Mouse (Mus musculus) embryonic facial prominence, embryonic 12.5 days (tissue): ENCODE measurements at regions not wholly inside any gene's neighbourhood (a gene's known extent, or its start where the extent isn't known, plus 50 kb on each side); places are given as distances from the start of the nearest gene placed in this dataset.

Experiments
- ATAC-seq: fragments of 200-750 bp; cut with Nextera tagmentation; 2 replicates; pipeline ENCODE4 v1.8.0; 2017; ENCODE audit not compliant: insufficient number of reproducible peaks, insufficient read depth, low FRiP score, low TSS enrichment
- H3K27ac ChIP-seq: fragments of 300-500 bp; sonication (generic); 2 replicates; pipeline ENCODE4 v1.5.1; 2016; ENCODE audit warnings: mild to moderate bottlenecking
- H3K27me3 ChIP-seq: fragments of 300-500 bp; sonication (generic); 2 replicates; pipeline ENCODE4 v1.6.1; 2016; ENCODE audit warnings: mild to moderate bottlenecking, moderate library complexity
- H3K36me3 ChIP-seq: fragments of 300-500 bp; sonication (generic); 2 replicates; pipeline ENCODE4 v1.6.1; 2016; ENCODE audit warnings: mild to moderate bottlenecking
- H3K4me1 ChIP-seq: fragments of 300-500 bp; sonication (generic); 2 replicates; pipeline ENCODE4 v1.6.1; 2016
- H3K4me2 ChIP-seq: fragments of 300-500 bp; sonication (generic); replicated peaks from 2 replicates; pipeline ENCODE4 v1.6.1; 2016; ENCODE audit warnings: mild to moderate bottlenecking, moderate library complexity
- H3K4me3 ChIP-seq: fragments of 300-500 bp; sonication (generic); 2 replicates; pipeline ENCODE4 v1.5.1; 2016; ENCODE audit warnings: mild to moderate bottlenecking
- H3K9ac ChIP-seq: fragments of 300-500 bp; sonication (generic); 2 replicates; pipeline ENCODE4 v1.6.1; 2016; ENCODE audit warnings: mild to moderate bottlenecking, moderate library complexity
- H3K9me3 ChIP-seq: fragments of 300-500 bp; sonication (generic); 2 replicates; pipeline ENCODE4 v1.6.1; 2016; ENCODE audit warnings: mild to moderate bottlenecking, moderate library complexity
- WGBS: fragments of 180-500 bp; shearing (Covaris S2); methylation state at CpG from one replicate; pipeline ENCODE4 v1.1.7; 2016; 5-methylcytosine and 5-hydroxymethylcytosine counted together

GRCm38 (mm10) chr8:87417466-87417865 is 54.9 kb downstream of the Cbln1 start:
- Histone ChIP-seq H3K4me3 (no peak overlapping the region), H3K27me3 (no peaks in the 10 kb centered on the region), H3K36me3 (no peaks in the 10 kb centered on the region), H3K27ac (no peak overlapping the region), H3K4me1 (no peaks in the 10 kb centered on the region), H3K4me2 (no peak overlapping the region), H3K9ac (no peak overlapping the region), H3K9me3 (no peaks in the 10 kb centered on the region)
- ATAC-seq: no peak
- 81% methylated on average over 2 of the region's 2 CpGs for WGBS

- Histone ChIP-seq H3K4me1 (no peaks in the 10 kb centered on the region), H3K36me3 (no peaks in the 10 kb centered on the region), H3K27ac (no peak overlapping the region), H3K4me2 (no peak overlapping the region), H3K9ac (no peak overlapping the region), H3K9me3 (no peaks in the 10 kb centered on the region), H3K4me3 (no peak overlapping the region), H3K27me3 (no peaks in the 10 kb centered on the region)
- ATAC-seq: no peak
- WGBS: 76% methylated on average over 3 of the region's 3 CpGs
Observed at GRCm38 (mm10) chr8:87415051-87415630, 57.3 kb downstream of the Cbln1 start.

DNA sequence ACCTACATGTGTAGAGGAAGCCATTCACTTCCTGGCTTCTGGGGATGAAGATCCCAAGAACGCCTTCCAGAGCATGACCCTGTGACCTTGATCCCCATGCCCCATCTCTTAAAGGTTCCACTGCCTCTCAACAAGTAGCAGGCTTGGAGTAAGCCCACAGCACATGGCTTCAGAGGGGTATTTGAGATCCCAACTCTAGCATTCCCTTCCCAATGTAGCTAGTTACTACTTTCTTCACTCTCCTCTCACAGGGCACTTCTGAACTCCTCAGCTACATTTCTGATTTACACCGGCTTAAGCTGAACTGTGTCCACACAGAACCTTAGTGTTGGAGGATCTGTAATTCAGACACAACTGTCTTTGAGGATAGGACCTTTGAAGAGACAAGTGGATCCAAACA is 83.4 kb downstream of the Cbln1 start:
- Histone ChIP-seq H3K4me2 (no peak overlapping the region), H3K36me3 (no peaks in the 10 kb centered on the region), H3K27me3 (no peaks in the 10 kb centered on the region), H3K9me3 (no peaks in the 10 kb centered on the region), H3K4me1 (no peaks in the 10 kb centered on the region), H3K27ac (no peak overlapping the region), H3K9ac (no peak overlapping the region), H3K4me3 (no peak overlapping the region)
- ATAC-seq: no peak
- WGBS: 52% methylated on average over 2 of the region's 2 CpGs

- Histone ChIP-seq H3K4me1 (no peaks in the 10 kb centered on the region), H3K9ac (no peak overlapping the region), H3K4me3 (no peak overlapping the region), H3K27me3 (no peaks in the 10 kb centered on the region), H3K9me3 (no peaks in the 10 kb centered on the region), H3K36me3 (no peaks in the 10 kb centered on the region), H3K4me2 (no peak overlapping the region), H3K27ac (no peak overlapping the region)
- ATAC-seq: no peak
- 67% methylated on average over 12 of the region's 12 CpGs for WGBS
Observed at GRCm38 (mm10) chr8:87383527-87384206, 88.7 kb downstream of the Cbln1 start.

- Histone ChIP-seq H3K36me3 (no peaks in the 10 kb centered on the region), H3K4me1 (no peaks in the 10 kb centered on the region), H3K4me3 (no peak overlapping the region), H3K27me3 (no peaks in the 10 kb centered on the region), H3K9ac (no peak overlapping the region), H3K27ac (no peak overlapping the region), H3K4me2 (no peak overlapping the region), H3K9me3 (no peaks in the 10 kb centered on the region)
- WGBS: 82% methylated on average over 5 of the region's 5 CpGs
- no peak for ATAC-seq
Observed at GRCm38 (mm10) chr8:87382311-87382710, 90.1 kb downstream of the Cbln1 start.

- no peak for ATAC-seq
- no peaks in the 10 kb centered on the region for H3K27me3 ChIP-seq
- no peaks in the 10 kb centered on the region for H3K36me3 ChIP-seq
- H3K4me2 ChIP-seq: no peak overlapping the region
- H3K9ac ChIP-seq: no peak overlapping the region
- WGBS: 81% methylated on average over 3 of the region's 3 CpGs
- no peak overlapping the region for H3K4me3 ChIP-seq
- H3K27ac ChIP-seq: no peak overlapping the region
- no peaks in the 10 kb centered on the region for H3K9me3 ChIP-seq
- H3K4me1 ChIP-seq: no peaks in the 10 kb centered on the region
Observed at GRCm38 (mm10) chr8:87380791-87381190, 91.6 kb downstream of the Cbln1 start.

- H3K4me1 ChIP-seq: no peaks in the 10 kb centered on the region
- WGBS: 92% methylated on average over 8 of the region's 8 CpGs
- H3K4me2 ChIP-seq: no peak overlapping the region
- H3K36me3 ChIP-seq: no peaks in the 10 kb centered on the region
- no peak overlapping the region for H3K9ac ChIP-seq
- no peaks in the 10 kb centered on the region for H3K9me3 ChIP-seq
- ATAC-seq: no peak
- H3K4me3 ChIP-seq: no peak overlapping the region
- no peaks in the 10 kb centered on the region for H3K27me3 ChIP-seq
- no peak overlapping the region for H3K27ac ChIP-seq
Observed at GRCm38 (mm10) chr8:87379296-87379695, 93.1 kb downstream of the Cbln1 start.

GRCm38 (mm10) chr8:87374044-87374443 is 98.4 kb downstream of the Cbln1 start:
- no peak overlapping the region for H3K4me2 ChIP-seq
- no peak for ATAC-seq
- WGBS: 27% methylated on average over 6 of the region's 6 CpGs

GRCm38 (mm10) chr8:87373535-87373934 is 98.9 kb downstream of the Cbln1 start:
- Histone ChIP-seq H3K9me3 (no peaks in the 10 kb centered on the region), H3K27ac (no peak overlapping the region), H3K9ac (no peak overlapping the region), H3K4me2 (peak overlapping the region; percentile 6; the same call in 1 of the 2 replicates), H3K27me3 (no peaks in the 10 kb centered on the region), H3K4me3 (no peak overlapping the region), H3K4me1 (peaks cover 8% of the 10 kb centered on the region; the same call in 1 of the 2 replicates), H3K36me3 (no peaks in the 10 kb centered on the region)
- WGBS: 11% methylated on average over 6 of the region's 6 CpGs
- ATAC-seq: no peak

More at GRCm38 (mm10) chr8:87374044-87374443, 98.4 kb downstream of the Cbln1 start:
- H3K27me3 ChIP-seq: no peaks in the 10 kb centered on the region
- no peak overlapping the region for H3K27ac ChIP-seq
- H3K9me3 ChIP-seq: no peaks in the 10 kb centered on the region
- H3K4me3 ChIP-seq: no peak overlapping the region
- no peaks in the 10 kb centered on the region for H3K36me3 ChIP-seq
- H3K9ac ChIP-seq: no peak overlapping the region
- H3K4me1 ChIP-seq: peaks cover 8% of the 10 kb centered on the region; the same call in 1 of the 2 replicates

DNA sequence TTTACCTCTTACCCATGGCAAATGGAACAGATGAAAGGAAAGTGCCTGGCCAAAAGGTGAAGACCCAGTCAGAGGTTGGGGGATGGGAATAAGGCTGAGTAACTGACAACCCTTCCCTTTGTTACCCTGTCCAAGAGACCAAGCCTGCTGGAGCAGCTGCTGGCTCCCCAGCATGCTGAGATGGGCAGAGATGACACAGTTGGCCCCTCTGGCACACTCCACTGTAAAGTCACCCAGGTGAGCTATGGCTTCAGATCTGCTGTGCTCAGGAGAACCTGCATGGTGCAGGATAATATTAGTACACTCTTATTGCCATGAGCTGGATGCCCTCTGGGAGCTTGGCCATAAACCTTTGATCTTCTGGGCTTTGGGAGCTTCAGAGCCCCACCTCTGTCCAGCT is 100.3 kb downstream of the Cbln1 start:
- Histone ChIP-seq H3K9ac (no peak overlapping the region), H3K9me3 (no peaks in the 10 kb centered on the region), H3K4me3 (no peak overlapping the region), H3K27ac (no peak overlapping the region), H3K27me3 (no peaks in the 10 kb centered on the region), H3K4me1 (peaks cover 8% of the 10 kb centered on the region; the same call in 1 of the 2 replicates), H3K36me3 (no peaks in the 10 kb centered on the region), H3K4me2 (no peak overlapping the region)
- no peak for ATAC-seq

DNA sequence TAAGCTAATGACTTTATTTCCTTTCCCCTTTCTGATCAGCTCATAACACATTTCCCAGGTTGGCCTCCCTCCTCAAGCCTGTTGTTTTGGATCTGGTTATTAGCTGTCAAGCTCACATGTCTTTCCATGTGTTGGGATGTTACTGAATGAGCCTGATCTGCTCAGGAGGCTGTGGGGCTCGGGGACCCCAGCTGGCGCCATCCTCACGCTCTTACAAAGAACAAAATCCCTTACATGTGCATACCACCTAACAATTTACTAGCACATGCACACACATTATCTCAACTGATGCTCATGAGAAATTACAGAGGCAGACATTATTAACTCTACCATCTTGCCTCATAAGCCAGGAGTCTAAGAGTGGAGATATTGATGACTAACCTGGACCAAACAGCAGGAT is 102.2 kb downstream of the Cbln1 start:
- H3K4me1 ChIP-seq: peaks cover 8% of the 10 kb centered on the region; the same call in 1 of the 2 replicates
- ATAC-seq: no peak

DNA sequence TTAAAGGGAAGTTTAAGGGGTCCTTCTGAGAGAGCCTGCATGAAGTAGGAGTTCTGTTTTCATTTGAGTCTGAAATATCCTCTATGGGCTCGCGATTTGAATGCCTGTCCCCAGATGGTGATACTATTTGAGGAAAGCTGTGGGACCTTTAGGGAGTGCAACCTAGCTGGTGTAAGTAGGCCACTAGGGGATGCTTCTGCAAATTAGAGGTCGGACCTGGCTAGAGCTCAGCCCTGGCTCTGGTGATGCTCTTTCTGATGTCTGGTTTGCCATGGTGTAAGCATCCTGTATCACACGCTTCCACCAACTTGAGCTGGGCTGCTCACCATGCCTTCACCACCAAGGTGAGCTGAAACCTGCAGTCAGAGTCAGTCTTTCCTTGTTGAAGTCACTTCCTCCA is 121.9 kb downstream of the Cbln1 start:
- Histone ChIP-seq H3K4me3 (no peak overlapping the region), H3K4me2 (no peak overlapping the region), H3K27ac (no peak overlapping the region), H3K4me1 (no peaks in the 10 kb centered on the region), H3K9me3 (no peaks in the 10 kb centered on the region), H3K9ac (no peak overlapping the region), H3K36me3 (no peaks in the 10 kb centered on the region), H3K27me3 (no peaks in the 10 kb centered on the region)
- 80% methylated on average over 4 of the region's 4 CpGs for WGBS
- no peak for ATAC-seq

More for the DNA sequence above, 102.2 kb downstream of the Cbln1 start:
- Histone ChIP-seq H3K27ac (no peak overlapping the region), H3K9ac (no peak overlapping the region), H3K36me3 (no peaks in the 10 kb centered on the region), H3K27me3 (no peaks in the 10 kb centered on the region), H3K4me2 (no peak overlapping the region), H3K9me3 (no peaks in the 10 kb centered on the region), H3K4me3 (no peak overlapping the region)
- WGBS: 84% methylated on average over 3 of the region's 3 CpGs
